Mouse (Mus musculus): Measurements from ENCODE around the gene Fat1. TPM values are rescaled to one million over a fixed set of nuclear protein-coding genes. Genes with fewer than 3 reads are reported as not detected.

The Fat1 gene
- polyA plus RNA-seq, 1 experiment, result 175 TPM

DNA sequence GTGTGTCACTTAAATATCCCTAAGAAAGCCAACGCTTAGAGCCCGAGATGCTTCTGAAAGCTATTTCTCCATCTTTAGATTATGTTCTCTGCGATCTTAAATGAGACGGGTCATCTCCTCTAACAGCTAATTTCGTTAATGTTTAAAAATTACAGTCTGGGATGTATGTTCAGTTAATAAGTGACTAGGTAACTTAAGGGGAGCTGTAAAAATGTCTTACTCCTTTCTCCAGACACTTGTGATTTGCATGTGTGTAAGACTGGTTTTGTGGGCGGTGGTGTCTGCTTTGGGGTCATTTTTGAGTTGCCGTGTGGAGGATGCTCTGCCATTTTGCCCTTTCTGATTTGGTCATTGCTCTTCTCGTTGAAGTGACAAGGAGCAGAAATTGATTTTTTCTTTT is 78.6 kb downstream of the Fat1 start:
- Histone ChIP-seq H3K9me3 (replicated peaks; ENCODE audit: control insufficient read depth, insufficient read depth, low read length, poor library complexity, severe bottlenecking) (no peaks in the 10 kb centered on the region), H3K27me3 (ENCODE audit: control insufficient read depth, insufficient read depth, low read length, poor library complexity, severe bottlenecking) (no peaks in the 10 kb centered on the region), H3K36me3 (ENCODE audit: control insufficient read depth, insufficient read depth, low read length, poor library complexity, severe bottlenecking) (peaks cover 68% of the 10 kb centered on the region), H3K4me3 (ENCODE audit: low read depth, low read length) (no peak overlapping the region), H3K4me1 (ENCODE audit: control insufficient read depth, insufficient read depth, low read length) (no peaks in the 10 kb centered on the region), H3K9ac (ENCODE audit: low read depth, poor library complexity, severe bottlenecking) (no peak overlapping the region), H3K27ac (ENCODE audit: insufficient read depth, low read length) (no peak overlapping the region)
- TF ChIP-seq EP300 (IDR thresholded peaks at IDR 0.05; ENCODE audit: insufficient read depth, low read depth, low read length) (no peak), CTCF (IDR thresholded peaks at IDR 0.05; ENCODE audit: low read depth, low read length) (no peak), POLR2A (IDR thresholded peaks at IDR 0.05; ENCODE audit: insufficient read depth, low read length) (no peak)

DNA sequence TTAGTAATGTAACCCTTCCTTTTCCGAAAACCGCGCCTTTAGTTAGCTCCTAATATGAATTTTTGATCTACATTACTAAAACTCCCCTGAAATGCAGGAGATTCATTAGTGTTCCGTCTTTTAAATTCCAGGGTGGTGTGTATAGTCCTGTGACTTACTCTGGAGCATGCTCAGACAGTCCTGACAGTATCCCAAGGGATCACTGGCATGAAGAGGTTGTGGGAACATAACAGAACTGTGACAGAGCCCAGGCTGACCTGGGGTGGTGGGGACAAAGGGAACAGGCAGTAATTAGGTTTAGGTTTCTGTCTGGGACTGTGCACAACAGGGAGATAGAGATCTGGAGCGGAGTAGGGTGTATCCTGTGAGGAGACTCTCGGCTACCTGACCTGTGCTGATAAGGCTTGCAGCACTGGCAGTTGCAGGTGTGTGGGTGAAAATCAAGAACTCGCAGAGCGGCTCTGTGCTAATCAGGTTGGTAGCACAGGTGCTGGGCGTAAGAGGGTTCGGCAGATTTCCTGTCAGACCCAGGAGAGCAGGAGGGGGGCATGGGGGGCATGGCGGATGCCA is 79.3 kb downstream of the Fat1 start:
- Histone ChIP-seq H3K9ac (ENCODE audit: low read depth, poor library complexity, severe bottlenecking) (no peak overlapping the region), H3K4me3 (ENCODE audit: low read depth, low read length) (no peak overlapping the region), H3K36me3 (ENCODE audit: control insufficient read depth, insufficient read depth, low read length, poor library complexity, severe bottlenecking) (peaks cover 66% of the 10 kb centered on the region), H3K9me3 (replicated peaks; ENCODE audit: control insufficient read depth, insufficient read depth, low read length, poor library complexity, severe bottlenecking) (no peaks in the 10 kb centered on the region), H3K27me3 (ENCODE audit: control insufficient read depth, insufficient read depth, low read length, poor library complexity, severe bottlenecking) (no peaks in the 10 kb centered on the region), H3K4me1 (ENCODE audit: control insufficient read depth, insufficient read depth, low read length) (no peaks in the 10 kb centered on the region), H3K27ac (ENCODE audit: insufficient read depth, low read length) (no peak overlapping the region)
- no peak for TF ChIP-seq POLR2A (IDR thresholded peaks at IDR 0.05; ENCODE audit: insufficient read depth, low read length)
- TF ChIP-seq EP300 (IDR thresholded peaks at IDR 0.05; ENCODE audit: insufficient read depth, low read depth, low read length), result no peak
- no peak for TF ChIP-seq CTCF (IDR thresholded peaks at IDR 0.05; ENCODE audit: low read depth, low read length)

DNA sequence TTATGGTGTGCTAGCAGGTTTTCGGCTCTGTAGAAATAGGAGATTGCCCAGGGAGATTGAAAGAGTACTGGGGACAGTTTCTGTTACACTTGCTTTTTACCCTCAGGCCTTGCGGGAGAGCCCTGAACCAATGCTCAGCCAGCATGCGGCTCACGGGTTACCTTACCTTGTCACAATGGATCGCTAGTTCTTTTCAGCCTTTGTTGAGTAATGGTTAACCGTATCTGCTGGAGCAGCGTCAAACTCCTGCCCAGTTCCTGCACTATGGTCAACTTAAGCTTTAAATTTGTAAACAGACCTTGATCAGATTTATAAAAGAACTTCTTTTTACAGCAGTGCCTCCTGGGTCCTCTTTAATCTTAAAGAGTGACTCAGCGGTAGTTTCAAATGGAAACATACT is 80.6 kb downstream of the Fat1 start:
- no peak for TF ChIP-seq CTCF (IDR thresholded peaks at IDR 0.05; ENCODE audit: low read depth, low read length)
- no peak for TF ChIP-seq EP300 (IDR thresholded peaks at IDR 0.05; ENCODE audit: insufficient read depth, low read depth, low read length)
- TF ChIP-seq POLR2A (IDR thresholded peaks at IDR 0.05; ENCODE audit: insufficient read depth, low read length), result no peak
- H3K36me3 ChIP-seq (ENCODE audit: control insufficient read depth, insufficient read depth, low read length, poor library complexity, severe bottlenecking), result peaks cover 53% of the 10 kb centered on the region

DNA sequence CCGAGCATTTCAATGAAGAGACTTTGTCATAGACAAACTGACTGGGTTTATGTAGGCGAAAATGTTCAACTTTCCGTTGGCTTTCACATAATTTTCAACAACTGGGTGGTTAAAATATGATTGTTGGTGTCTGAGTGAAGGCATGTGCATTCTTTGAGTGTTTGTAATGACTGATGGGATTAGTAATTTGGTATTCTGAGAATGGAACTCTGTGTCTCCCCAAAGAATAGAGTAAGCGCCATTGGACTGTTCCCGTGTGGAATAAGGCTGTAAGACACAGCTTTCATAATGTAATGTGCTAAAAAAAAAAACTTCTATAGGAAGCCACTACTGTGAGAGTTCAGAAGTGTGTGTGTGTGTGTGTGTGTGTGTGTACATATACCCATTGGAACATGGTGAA is 84.0 kb downstream of the Fat1 start:
- H3K36me3 ChIP-seq (ENCODE audit: control insufficient read depth, insufficient read depth, low read length, poor library complexity, severe bottlenecking), result peaks cover 43% of the 10 kb centered on the region
- TF ChIP-seq CTCF (IDR thresholded peaks at IDR 0.05; ENCODE audit: low read depth, low read length) (no peak), POLR2A (IDR thresholded peaks at IDR 0.05; ENCODE audit: insufficient read depth, low read length) (no peak), EP300 (IDR thresholded peaks at IDR 0.05; ENCODE audit: insufficient read depth, low read depth, low read length) (no peak)
- no peaks in the 10 kb centered on the region for H3K27me3 ChIP-seq (ENCODE audit: control insufficient read depth, insufficient read depth, low read length, poor library complexity, severe bottlenecking)

More for the DNA sequence above, 80.6 kb downstream of the Fat1 start:
- Histone ChIP-seq H3K4me1 (ENCODE audit: control insufficient read depth, insufficient read depth, low read length) (no peaks in the 10 kb centered on the region), H3K9ac (ENCODE audit: low read depth, poor library complexity, severe bottlenecking) (no peak overlapping the region), H3K4me3 (ENCODE audit: low read depth, low read length) (no peak overlapping the region), H3K27me3 (ENCODE audit: control insufficient read depth, insufficient read depth, low read length, poor library complexity, severe bottlenecking) (no peaks in the 10 kb centered on the region), H3K9me3 (replicated peaks; ENCODE audit: control insufficient read depth, insufficient read depth, low read length, poor library complexity, severe bottlenecking) (no peaks in the 10 kb centered on the region), H3K27ac (ENCODE audit: insufficient read depth, low read length) (no peak overlapping the region)

DNA sequence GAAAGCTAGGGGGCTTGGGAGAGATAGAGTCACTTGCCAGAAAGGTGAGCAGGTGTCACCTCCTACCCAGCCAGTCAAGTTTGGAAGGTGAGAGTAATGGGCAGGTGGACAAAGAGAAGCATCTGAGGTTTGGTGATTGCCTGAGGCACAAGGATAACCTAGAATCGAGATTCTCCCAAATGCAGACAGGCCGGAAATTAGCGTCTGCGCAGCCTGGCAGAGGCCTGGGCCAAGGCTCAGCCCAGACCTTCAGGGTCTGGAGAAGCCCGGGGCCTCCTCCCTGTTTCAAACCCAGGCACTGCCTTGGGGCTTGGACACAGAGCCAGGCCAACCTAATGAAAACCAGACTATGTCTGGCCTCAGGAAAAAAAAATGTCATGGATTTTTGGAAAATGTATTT is 85.9 kb downstream of the Fat1 start:
- no peak for TF ChIP-seq CTCF (IDR thresholded peaks at IDR 0.05; ENCODE audit: low read depth, low read length)
- TF ChIP-seq POLR2A (IDR thresholded peaks at IDR 0.05; ENCODE audit: insufficient read depth, low read length), result no peak
- no peak for TF ChIP-seq EP300 (IDR thresholded peaks at IDR 0.05; ENCODE audit: insufficient read depth, low read depth, low read length)
- no peak overlapping the region for H3K4me3 ChIP-seq (ENCODE audit: low read depth, low read length)
- H3K4me1 ChIP-seq (ENCODE audit: control insufficient read depth, insufficient read depth, low read length), result no peaks in the 10 kb centered on the region
- H3K9ac ChIP-seq (ENCODE audit: low read depth, poor library complexity, severe bottlenecking), result no peak overlapping the region
- H3K9me3 ChIP-seq (replicated peaks; ENCODE audit: control insufficient read depth, insufficient read depth, low read length, poor library complexity, severe bottlenecking), result no peaks in the 10 kb centered on the region
- peaks cover 54% of the 10 kb centered on the region for H3K36me3 ChIP-seq (ENCODE audit: control insufficient read depth, insufficient read depth, low read length, poor library complexity, severe bottlenecking)
- no peaks in the 10 kb centered on the region for H3K27me3 ChIP-seq (ENCODE audit: control insufficient read depth, insufficient read depth, low read length, poor library complexity, severe bottlenecking)
- H3K27ac ChIP-seq (ENCODE audit: insufficient read depth, low read length), result no peak overlapping the region

More for the DNA sequence above, 84.0 kb downstream of the Fat1 start:
- Histone ChIP-seq H3K4me1 (ENCODE audit: control insufficient read depth, insufficient read depth, low read length) (no peaks in the 10 kb centered on the region), H3K9ac (ENCODE audit: low read depth, poor library complexity, severe bottlenecking) (no peak overlapping the region), H3K4me3 (ENCODE audit: low read depth, low read length) (no peak overlapping the region), H3K27ac (ENCODE audit: insufficient read depth, low read length) (no peak overlapping the region), H3K9me3 (replicated peaks; ENCODE audit: control insufficient read depth, insufficient read depth, low read length, poor library complexity, severe bottlenecking) (no peaks in the 10 kb centered on the region)

DNA sequence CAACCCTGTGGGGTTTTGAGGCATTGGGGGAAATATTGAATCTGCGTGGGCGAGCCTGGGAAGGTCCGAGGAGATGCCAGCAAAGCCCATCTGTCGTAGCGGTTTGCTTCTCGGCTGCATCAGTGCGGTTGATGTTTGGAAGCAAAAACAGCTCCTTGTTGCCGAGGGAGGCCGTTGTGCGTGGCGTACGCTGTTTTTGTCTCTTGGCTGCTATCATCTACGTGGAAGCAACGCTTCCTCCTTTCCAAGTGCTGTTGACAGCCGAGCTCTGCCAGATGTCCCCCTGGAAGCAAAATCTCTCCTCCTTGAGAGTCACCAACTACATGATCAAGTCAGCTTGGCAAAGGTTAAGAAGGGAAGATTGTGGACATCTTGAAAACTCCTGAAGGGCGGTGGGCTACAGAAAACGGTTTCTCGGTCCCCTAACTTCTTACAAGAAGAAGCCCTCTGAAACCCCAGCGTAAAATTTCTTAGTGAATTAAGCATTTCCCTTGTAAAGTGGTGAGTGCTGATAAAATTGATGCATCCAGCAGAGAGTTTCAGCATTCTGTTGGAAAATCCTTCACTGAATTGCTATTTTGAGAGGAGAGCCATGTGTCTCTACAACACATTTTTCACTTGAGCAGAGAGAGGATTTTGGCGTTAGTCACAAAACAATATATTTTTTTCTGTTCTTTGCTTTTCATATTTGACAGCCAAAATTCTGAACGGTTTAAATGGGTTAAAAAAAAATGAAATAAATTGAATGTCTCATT is 86.8 kb downstream of the Fat1 start:
- Histone ChIP-seq H3K27ac (ENCODE audit: insufficient read depth, low read length) (no peak overlapping the region), H3K4me3 (ENCODE audit: low read depth, low read length) (no peak overlapping the region), H3K4me1 (ENCODE audit: control insufficient read depth, insufficient read depth, low read length) (no peaks in the 10 kb centered on the region), H3K9me3 (replicated peaks; ENCODE audit: control insufficient read depth, insufficient read depth, low read length, poor library complexity, severe bottlenecking) (no peaks in the 10 kb centered on the region), H3K27me3 (ENCODE audit: control insufficient read depth, insufficient read depth, low read length, poor library complexity, severe bottlenecking) (no peaks in the 10 kb centered on the region), H3K36me3 (ENCODE audit: control insufficient read depth, insufficient read depth, low read length, poor library complexity, severe bottlenecking) (peaks cover 59% of the 10 kb centered on the region), H3K9ac (ENCODE audit: low read depth, poor library complexity, severe bottlenecking) (no peak overlapping the region)
- TF ChIP-seq POLR2A (IDR thresholded peaks at IDR 0.05; ENCODE audit: insufficient read depth, low read length) (no peak), CTCF (IDR thresholded peaks at IDR 0.05; ENCODE audit: low read depth, low read length) (no peak), EP300 (IDR thresholded peaks at IDR 0.05; ENCODE audit: insufficient read depth, low read depth, low read length) (no peak)

Data from ES-Bruce4 (cell line).